Mouse (Mus musculus) Muller cell, postnatal 12 days (primary cell): ENCODE measurements around the gene Kcnma1.
A peak's percentile ranks its signal among the peaks of the same experiment; 100 is the strongest.

ENCODE experiments used
- DNase-seq: peaks from one replicate; pipeline ENCODE4 v3.0.0-alpha.2; 2015; ENCODE audit errors: inconsistent ontology term

Kcnma1 gene

GRCm38 (mm10) chr14:23857034-23857433, 157.3 kb downstream of the Kcnma1 start:
- DNase-seq, result no peak

- peak; percentile 66 for DNase-seq
Measured at GRCm38 (mm10) chr14:23854946-23855345, 159.3 kb downstream of the Kcnma1 start.

GRCm38 (mm10) chr14:23848529-23849141, 165.7 kb downstream of the Kcnma1 start:
- peak; percentile 40 for DNase-seq

GRCm38 (mm10) chr14:23846706-23847105, 167.6 kb downstream of the Kcnma1 start:
- DNase-seq, result no peak

- no peak for DNase-seq
Measured at GRCm38 (mm10) chr14:23842025-23842424, 172.3 kb downstream of the Kcnma1 start.

GRCm38 (mm10) chr14:23839613-23840012, 174.7 kb downstream of the Kcnma1 start:
- DNase-seq, result no peak

GRCm38 (mm10) chr14:23835387-23836111, 178.7 kb downstream of the Kcnma1 start:
- DNase-seq, result peak; percentile 55

- peak; percentile 64 for DNase-seq
Measured at GRCm38 (mm10) chr14:23831284-23831683, 183.0 kb downstream of the Kcnma1 start.

GRCm38 (mm10) chr14:23830316-23830715, 184.0 kb downstream of the Kcnma1 start:
- DNase-seq, result no peak

GRCm38 (mm10) chr14:23828711-23829320, 185.5 kb downstream of the Kcnma1 start:
- no peak for DNase-seq

- DNase-seq, result no peak
Measured at GRCm38 (mm10) chr14:23824937-23825336, 189.4 kb downstream of the Kcnma1 start.

- no peak for DNase-seq
Measured at GRCm38 (mm10) chr14:23824267-23824666, 190.0 kb downstream of the Kcnma1 start.

GRCm38 (mm10) chr14:23817585-23817984, 196.7 kb downstream of the Kcnma1 start:
- no peak for DNase-seq

GRCm38 (mm10) chr14:23810081-23810480, 204.2 kb downstream of the Kcnma1 start:
- DNase-seq, result no peak

GRCm38 (mm10) chr14:23809124-23809523, 205.2 kb downstream of the Kcnma1 start:
- no peak for DNase-seq

- no peak for DNase-seq
Measured at GRCm38 (mm10) chr14:23806378-23806777, 207.9 kb downstream of the Kcnma1 start.

- DNase-seq, result no peak
Measured at GRCm38 (mm10) chr14:23796878-23797277, 217.4 kb downstream of the Kcnma1 start.

- DNase-seq, result peak; percentile 83
Measured at GRCm38 (mm10) chr14:23792674-23793073, 221.6 kb downstream of the Kcnma1 start.

- DNase-seq, result peak; percentile 40
Measured at GRCm38 (mm10) chr14:23792076-23792475, 222.2 kb downstream of the Kcnma1 start.

- peak; percentile 43 for DNase-seq
Measured at GRCm38 (mm10) chr14:23791261-23791691, 223.0 kb downstream of the Kcnma1 start.

- DNase-seq, result no peak
Measured at GRCm38 (mm10) chr14:23786687-23787073, 227.6 kb downstream of the Kcnma1 start.

GRCm38 (mm10) chr14:23785921-23786686, 228.2 kb downstream of the Kcnma1 start:
- no peak for DNase-seq
